Mouse (Mus musculus) adrenal gland, adult (tissue): ENCODE measurements around the gene Vmn1r60.
"Not testable (repeated sequence)": the region's sequence is repeated elsewhere in the genome, so short reads cannot be mapped to it uniquely, and the experiment has no call there.

Source experiments
- DNase-seq, 2 experiments: peaks; one replicate each; pipeline ENCODE4 v3.0.0; 2022 to 2023; ENCODE audit warnings: low spot score in 1 of 2; ENCODE audit not compliant: inconsistent age in 2 of 2

Gene Vmn1r60

DNA sequence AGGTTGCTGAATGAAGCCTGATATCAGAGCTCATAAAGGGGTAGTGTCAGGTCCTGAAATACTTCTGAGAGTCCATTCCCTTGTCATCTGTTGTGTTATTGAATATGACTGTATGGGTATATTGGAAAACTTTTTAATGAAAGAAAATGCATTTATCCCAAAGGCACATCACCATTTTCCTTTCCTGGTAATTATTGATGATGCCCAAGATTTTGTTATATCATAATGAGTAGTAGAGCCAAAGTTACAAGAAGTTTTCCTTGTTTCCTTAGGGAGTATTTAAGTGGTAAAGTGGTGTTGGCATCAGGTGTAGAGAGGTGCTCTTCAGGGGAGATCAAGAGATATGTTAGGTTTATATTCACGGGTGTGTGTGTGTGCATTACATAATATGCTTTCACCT, at the start of gene Vmn1r60:
Gene Vmn1r60, minus strand, starts transcription at position 101 of the 400 bp plus-strand sequence.
- DNase-seq: not testable (repeated sequence)

DNA sequence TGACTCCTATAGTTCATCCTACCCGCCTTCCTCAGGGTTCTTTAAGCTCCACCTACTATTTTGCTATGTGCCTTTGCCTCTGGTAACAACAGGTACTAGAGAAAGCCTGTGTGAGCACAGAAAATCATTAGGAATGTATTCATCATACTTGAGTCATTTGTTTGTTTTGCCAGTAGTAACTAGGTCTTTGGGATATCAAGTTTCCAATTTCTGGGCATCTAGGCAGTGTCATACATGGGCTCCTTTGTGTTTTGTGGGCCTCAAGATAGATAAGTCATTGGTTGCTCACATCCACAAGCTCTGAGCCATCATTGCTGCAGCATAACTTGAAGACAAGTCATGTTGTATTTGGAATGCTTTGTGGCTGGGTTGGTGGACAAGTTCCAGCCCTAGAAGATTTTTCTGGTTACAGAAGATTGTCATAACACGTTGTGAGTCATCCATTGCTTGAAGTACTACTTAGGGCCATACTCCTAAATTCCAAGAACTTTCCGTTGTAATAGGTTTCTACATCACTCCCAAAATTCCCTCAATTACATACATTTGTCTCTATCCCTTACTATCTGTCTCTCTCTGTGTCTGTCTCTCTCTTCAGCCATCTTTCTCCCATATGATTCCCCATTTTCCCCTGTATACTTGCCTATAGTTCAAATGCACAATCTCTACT, 6.2 kb downstream of the Vmn1r60 start:
- not testable (repeated sequence) for DNase-seq

DNA sequence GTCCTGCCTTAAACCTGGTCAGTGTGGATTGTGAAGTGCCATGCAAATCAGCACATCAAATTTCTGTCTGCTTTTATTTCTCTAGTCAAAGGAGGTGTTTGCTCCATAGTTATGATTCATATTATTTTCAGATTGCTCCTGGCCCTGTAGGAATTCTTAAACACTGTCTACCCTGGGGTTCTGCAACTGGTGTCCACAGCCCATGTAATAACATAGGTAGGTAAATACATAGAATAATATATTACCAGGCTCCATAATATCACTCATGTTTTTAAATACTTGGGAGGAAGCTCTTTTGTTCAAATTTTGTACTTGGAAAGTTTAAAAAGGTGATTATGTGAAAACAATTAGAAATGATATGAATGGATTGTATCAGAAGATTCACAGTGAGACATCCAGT, 53.3 kb downstream of the Vmn1r60 start, which contains the start of gene Vmn2r28:
Gene Vmn2r28, minus strand, starts transcription at position 101 of the 400 bp plus-strand sequence.
- DNase-seq: not testable (repeated sequence)
